Mouse (Mus musculus) megakaryocyte-erythroid progenitor cell, adult 5-6 weeks (primary cell): ENCODE data around the gene 1190005I06Rik. TPM values are rescaled to one million over a fixed set of nuclear protein-coding genes. Genes with fewer than 3 reads are reported as not detected.
A peak's percentile ranks its signal among the peaks of the same experiment; 100 is the strongest.
"Not testable (repeated sequence)": the region's sequence is repeated elsewhere in the genome, so short reads cannot be mapped to it uniquely, and the experiment has no call there.

Source experiments
- ATAC-seq: replicated peaks from 2 replicates; pipeline ENCODE4 v1.8.0; 2016; ENCODE audit warnings: mild to moderate bottlenecking, inconsistent platforms; ENCODE audit not compliant: severe bottlenecking, poor library complexity, low FRiP score, low TSS enrichment
- total RNA-seq, 2 experiments: library from RNA; stranded (forward) in 1 of 2; stranded (reverse) in 1 of 2; fragments of 200-1000, 215-1000 nt in 1 of 2; fragments of >200 nt in 1 of 2; fragmentation: Nextera tagmentation in 1 of 2; gene quantifications; 2 replicates each; pipeline ENCODE4 v1.2.3; 2014 to 2017

Gene 1190005I06Rik
- total RNA-seq (2014; fragmentation: Nextera tagmentation): not detected in 2 replicates
- not detected in 2 replicates for total RNA-seq (2017)

DNA sequence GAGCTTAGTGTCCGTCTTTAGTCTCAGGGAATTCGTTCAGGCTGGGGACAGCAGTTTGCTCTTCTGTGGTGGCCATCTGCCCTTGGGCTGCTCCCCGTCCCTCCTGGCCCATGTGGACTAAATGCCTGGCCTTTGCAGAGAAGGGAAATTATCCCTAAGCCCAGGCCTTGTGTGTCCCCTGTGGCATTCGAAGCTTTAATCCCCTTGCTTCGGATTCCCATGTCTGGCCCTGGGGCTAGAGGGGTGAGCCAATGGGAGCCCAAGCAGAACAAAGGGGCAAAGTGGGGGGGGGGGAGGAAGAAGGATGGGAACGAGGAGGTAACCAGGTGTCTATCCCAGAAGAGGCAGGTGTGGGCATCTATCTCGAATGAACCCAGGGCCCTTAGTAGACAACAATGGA, at the start of gene 1190005I06Rik:
TSS of gene 1190005I06Rik (minus strand) at position 101 of the 400 bp plus-strand sequence.
- ATAC-seq: no peak

DNA sequence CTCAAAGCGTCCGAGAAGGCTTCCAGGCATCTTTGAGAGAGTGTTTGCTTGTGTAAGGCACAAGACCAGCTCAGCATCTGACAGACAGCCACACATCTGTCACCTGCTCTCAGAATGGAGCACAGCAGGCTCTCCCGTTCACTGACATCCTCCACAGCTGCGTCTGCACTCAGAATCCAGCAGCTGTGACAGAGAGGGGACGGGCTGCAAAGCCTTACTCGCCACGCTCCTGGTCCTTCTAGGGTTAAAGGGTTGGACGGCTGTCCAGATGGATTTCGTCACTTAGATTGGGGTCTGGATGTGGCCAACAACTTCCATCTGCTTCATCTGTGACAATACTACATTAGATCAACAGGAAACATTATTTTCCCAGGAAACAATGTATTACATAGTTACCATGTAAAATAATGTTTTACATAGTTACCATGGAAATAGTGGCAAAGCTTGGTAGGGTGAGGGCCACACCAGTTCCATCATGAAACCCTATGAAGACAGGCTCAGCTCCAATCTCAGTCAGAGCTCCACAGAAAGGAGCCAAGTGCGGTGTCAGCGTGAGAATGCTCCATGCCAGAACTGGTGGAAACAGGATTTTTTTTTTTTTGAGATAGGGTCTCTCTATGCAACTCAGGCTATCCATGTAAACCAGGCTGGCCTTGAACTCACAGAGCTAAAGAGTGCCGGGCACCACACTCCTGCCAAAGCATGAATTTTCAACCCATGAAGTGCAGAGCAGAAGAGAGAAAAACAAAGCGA, 49.1 kb upstream of the 1190005I06Rik start:
- no peak for ATAC-seq

- peak; percentile 83 for ATAC-seq
Measured at GRCm38 (mm10) chr8:120693861-120694493, 46.5 kb upstream of the 1190005I06Rik start.

DNA sequence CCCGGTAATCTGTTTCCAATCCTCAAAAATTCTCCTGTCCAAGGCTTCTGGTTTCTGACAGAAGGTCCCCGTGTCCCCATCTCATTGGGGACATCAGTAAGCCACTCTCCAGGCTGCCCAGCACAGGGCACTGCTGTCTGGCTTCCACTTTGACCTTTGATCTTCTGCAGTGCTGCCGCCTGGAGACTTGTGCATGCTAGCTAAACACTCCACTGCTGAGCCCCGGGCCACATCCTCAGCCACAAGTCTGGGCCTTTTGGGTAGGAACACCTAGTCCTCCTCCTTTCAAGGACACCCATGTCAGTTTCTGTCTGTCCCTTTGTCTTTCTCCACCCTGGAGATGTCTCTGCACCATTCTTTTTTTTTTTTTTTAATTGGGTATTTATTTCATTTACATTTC, 45.5 kb upstream of the 1190005I06Rik start:
- ATAC-seq: no peak

DNA sequence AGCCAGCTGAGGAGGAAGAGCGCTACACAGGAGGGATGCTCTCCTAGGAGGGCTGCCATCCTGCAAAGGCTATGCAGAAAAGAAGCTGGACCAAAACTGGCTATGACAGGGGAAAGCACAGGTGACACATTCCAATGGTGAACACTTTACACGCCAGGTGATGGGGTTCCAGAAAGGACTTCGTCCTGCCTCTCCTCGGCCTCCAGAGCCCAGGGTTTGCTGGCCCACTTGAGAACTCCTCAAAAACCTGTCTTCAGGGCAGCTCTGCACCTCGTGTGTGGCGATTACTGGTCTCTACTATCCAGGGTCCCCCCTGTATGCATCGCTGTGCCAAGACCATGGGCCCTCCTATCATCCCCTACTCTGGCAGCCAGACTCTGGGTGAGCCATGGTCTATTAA, 41.1 kb upstream of the 1190005I06Rik start:
- no peak for ATAC-seq

DNA sequence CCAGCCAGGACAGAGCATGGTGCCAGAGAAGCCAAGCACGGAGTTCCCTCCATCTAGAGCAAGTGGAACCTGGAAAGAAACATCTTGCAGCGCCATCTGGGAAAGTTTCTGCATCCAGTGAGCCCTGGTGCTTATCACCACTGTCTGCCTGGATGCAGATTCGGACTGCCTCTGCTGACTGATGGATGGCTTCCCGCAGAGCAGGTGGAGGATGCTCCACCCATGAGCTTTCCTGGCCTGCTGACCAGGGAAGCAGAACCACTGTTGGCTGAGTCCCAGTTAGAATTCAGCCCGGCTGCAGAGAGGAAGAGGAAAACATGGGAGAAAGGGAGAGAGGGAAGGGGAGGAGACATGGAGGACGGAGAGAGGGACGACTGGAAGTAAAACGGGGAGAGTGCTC, 40.4 kb upstream of the 1190005I06Rik start:
- no peak for ATAC-seq

GRCm38 (mm10) chr8:120686576-120686975, 39.1 kb upstream of the 1190005I06Rik start:
- no peak for ATAC-seq

DNA sequence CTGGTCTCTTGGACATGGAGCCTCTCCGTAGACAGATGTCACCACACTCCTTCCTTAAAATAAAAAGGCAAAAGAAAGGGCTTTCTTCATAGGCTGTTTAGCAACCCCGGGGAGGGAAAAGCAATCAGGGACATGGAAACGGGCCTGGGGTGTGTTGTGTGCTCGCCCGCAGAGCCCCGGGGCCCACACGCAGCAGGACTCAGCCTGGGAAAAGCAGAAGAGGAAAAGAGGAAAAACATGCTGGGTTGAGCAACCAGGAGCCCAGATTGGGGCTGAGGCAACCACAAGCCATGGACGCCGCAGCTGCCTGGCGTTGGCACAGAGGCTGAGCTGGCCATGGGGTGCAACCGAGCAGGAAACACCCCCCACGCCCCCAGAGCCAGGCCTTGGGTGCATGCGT, 38.6 kb upstream of the 1190005I06Rik start:
- ATAC-seq: no peak

DNA sequence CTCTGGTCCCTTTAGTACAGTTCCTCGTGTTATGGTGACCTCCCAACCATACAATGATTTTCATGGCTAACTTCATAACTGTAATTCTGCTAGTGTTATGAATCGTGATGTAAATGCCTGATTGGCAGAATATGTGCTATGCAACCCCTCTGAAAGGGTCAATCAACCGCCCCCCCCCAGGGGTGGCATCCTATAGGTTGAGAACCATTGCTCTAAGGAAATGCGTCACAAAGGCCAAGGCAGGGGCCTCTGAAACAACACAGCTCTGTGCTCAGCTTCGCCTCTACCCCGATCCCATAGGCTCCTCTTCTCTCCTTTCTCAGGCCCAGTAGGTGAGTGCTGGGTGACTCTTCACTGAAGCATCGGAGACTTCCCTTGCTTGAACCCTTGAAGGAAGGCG, 38.2 kb upstream of the 1190005I06Rik start:
- ATAC-seq: no peak

GRCm38 (mm10) chr8:120685097-120685496, 37.7 kb upstream of the 1190005I06Rik start:
- ATAC-seq: no peak

DNA sequence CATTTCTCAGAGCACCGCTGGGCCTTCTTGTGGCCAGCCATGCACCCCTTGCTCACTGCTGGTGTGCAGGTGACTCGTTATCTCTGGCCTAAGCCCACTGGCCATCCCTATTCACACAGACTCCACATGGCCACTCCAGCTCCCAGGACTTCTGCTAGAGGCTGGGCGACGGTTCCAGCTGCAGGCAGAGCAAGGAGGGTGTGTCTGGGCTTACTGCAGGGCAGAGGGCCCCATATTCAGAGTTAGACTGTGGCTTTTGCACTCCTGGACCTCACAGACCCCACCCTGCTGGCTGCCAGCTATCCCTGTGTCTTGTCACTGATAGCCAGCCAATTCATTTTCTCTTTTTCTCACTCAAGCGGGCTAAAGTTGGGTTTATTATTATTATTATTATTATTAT, 36.6 kb upstream of the 1190005I06Rik start:
- no peak for ATAC-seq

DNA sequence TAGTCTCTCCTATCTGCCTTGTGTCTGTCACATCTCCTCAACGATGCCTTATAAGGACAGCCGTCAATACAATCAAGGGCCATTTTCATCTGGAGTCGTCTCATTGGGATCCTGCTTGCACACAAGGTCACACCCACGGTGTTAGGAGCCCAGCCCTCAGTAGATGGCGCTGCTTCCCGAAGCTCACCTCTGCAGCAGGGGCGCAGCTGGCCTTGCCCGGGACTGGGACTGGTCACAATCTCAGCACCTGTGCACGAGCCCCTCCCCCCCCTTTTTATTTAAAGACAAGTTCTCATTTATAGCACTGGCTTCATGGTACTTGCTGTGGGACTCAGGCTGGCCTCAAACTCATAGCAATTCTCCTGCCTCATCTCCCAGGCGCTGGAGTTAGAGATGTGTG, 36.2 kb upstream of the 1190005I06Rik start:
- ATAC-seq: peak; percentile 73

- no peak for ATAC-seq
Measured at GRCm38 (mm10) chr8:120681113-120681512, 33.7 kb upstream of the 1190005I06Rik start.

DNA sequence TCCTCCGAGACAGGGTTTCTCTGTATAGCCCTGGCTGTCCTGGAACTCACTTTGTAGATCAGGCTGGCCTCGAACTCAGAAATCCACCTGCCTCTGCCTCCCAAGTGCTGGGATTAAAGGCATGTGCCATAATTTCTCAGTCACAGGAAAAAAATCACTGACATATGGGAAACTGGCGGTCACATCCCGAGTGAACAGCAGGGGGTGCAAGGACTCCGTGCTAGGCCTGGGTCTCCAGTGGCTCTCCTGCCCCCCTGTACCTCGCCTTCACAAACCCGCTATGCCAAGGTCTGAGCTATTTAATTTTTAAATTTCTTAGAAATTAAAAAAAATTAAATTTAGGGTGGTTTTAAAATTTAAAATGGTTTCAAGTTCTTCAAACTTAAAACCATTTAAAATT, 33.0 kb upstream of the 1190005I06Rik start:
- not testable (repeated sequence) for ATAC-seq

- 0 out of 2 replicates have a peak, but pooled peaks have one; percentile 27 for ATAC-seq
Measured at GRCm38 (mm10) chr8:120679629-120680387, 32.4 kb upstream of the 1190005I06Rik start.

GRCm38 (mm10) chr8:120678447-120678846, 31.0 kb upstream of the 1190005I06Rik start:
- peak; percentile 77 for ATAC-seq

DNA sequence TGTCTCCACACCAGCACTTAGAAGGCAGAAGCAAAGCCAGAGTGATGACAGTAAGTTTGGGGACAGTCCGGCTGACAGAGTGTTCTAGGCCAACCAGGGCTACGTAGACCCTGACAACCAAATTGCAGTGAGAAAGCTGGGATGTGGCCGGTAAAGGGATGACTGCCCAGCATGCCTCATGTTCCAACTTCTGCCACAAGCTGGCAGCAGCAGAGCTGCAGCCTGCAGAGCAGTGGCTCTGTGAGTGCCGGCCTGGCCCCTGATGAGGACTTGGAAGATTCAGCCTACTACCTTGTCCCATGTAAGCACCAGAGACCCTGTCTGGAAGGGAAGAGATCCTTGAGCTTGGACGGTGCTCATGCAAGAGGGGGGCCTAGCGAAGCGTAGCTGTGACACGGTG, 28.3 kb upstream of the 1190005I06Rik start:
- ATAC-seq: no peak

GRCm38 (mm10) chr8:120673298-120673697, 25.9 kb upstream of the 1190005I06Rik start:
- ATAC-seq: no peak

DNA sequence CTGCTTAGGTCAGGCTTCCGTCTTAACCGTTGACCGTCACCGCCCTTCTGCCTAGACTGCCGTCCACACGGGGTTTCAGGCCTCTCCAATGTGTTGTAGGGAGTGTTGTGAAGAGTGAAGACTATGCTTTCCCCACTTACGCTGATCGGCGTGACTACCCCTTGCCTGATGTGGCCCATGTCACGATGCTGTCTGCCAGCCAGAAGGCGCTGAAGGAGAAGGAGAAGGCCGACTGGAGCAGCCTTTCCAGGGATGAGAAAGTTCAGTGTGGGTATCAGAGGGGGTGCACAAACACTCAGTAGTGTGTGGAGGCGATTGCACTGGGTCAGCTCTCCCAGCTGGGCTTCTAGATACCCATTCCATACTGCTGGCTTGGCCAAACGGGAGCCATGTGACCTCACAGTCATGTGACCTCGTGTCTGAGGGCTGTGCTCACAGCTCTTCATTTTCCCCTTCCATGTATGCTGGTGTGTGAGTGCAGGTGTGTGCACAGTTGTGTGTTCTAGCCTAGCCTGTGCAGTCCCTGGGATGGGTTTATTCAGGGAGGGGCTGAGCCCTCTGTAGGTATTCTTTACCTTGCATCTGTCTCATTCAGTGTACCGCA, 25.3 kb upstream of the 1190005I06Rik start:
- ATAC-seq: no peak

GRCm38 (mm10) chr8:120671775-120672174, 24.3 kb upstream of the 1190005I06Rik start:
- no peak for ATAC-seq
